Mouse (Mus musculus) stomach, postnatal 0 days (tissue): ENCODE data around the gene Nktr.

ENCODE experiments used
- CTCF ChIP-seq: IDR thresholded peaks from 2 replicates; pipeline ENCODE4 v1.5.1; 2016; ENCODE audit warnings: antibody characterized with exemption, low read depth, mild to moderate bottlenecking, moderate library complexity
- EP300 ChIP-seq: optimal IDR thresholded peaks from 2 replicates; pipeline ENCODE3; 2016; ENCODE audit warnings: antibody characterized with exemption

DNA sequence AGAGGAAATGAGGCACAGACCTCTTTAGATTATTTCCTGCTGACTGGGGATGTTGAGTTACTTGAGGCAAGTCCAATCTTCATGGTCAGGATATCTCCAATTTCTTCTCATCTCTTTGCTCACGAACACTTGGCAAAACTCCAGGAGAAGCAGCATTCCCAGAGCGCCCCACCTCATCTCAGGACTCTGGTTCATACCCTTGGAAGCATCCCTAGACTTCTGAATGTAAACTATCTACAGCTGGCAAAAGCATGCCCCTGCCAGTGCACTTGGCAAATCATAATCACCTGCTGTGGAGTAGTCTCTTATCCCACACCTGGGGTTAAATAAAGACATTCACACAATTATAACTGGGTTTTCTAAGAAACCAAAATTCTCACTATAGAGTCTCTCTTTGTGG lies 1.9 kb upstream of the Nktr start:
- no peak for TF ChIP-seq CTCF
- no peak for TF ChIP-seq EP300
